Mouse (Mus musculus): ENCODE measurements around the gene Zfp655. TPM values are rescaled to one million over a fixed set of nuclear protein-coding genes. Genes with fewer than 3 reads are reported as not detected.
"Not testable (repeated sequence)": the region's sequence is repeated elsewhere in the genome, so short reads cannot be mapped to it uniquely, and the experiment has no call there.

The Zfp655 gene
- polyA plus RNA-seq, 1 experiment from 2014 or later: 19.1 TPM

- Histone ChIP-seq H3K4me1 (replicated peaks; ENCODE audit: control insufficient read depth, insufficient read depth) (peaks cover 4% of the 10 kb centered on the region; the same call in 1 of the 2 replicates), H3K9me3 (ENCODE audit: control insufficient read depth, low read length) (no peaks in the 10 kb centered on the region), H3K27ac (replicated peaks) (peak overlapping the region; percentile 53; the same call in 1 of the 2 replicates), H3K9ac (ENCODE audit: low read length) (peak overlapping the region; percentile 61), H3K27me3 (ENCODE audit: control insufficient read depth, insufficient read depth, low read length) (no peaks in the 10 kb centered on the region), H3K4me3 (ENCODE audit: low read depth, low read length) (peak overlapping the region; percentile 62), H3K4me2 (replicated peaks; ENCODE audit: low read depth) (peak overlapping the region; percentile 56), H3K36me3 (ENCODE audit: control insufficient read depth, insufficient read depth, low read length) (no peaks in the 10 kb centered on the region)
- ATAC-seq (ENCODE audit: low FRiP score, low TSS enrichment) (no peak), DNase-seq (ENCODE audit: low spot score) (no peak)
- TF ChIP-seq EP300 (optimal IDR thresholded peaks at IDR 0.05) (no peak), CTCF (IDR thresholded peaks at IDR 0.05; ENCODE audit: low read depth) (no peak)
- 10% methylated on average over 9 of the region's 9 CpGs for WGBS
These were observed 26.5 kb upstream of the Zfp655 start for GRCm38 (mm10) chr5:145205041-145205440.

- no peak overlapping the region for H3K4me2 ChIP-seq (replicated peaks; ENCODE audit: low read depth)
- H3K9me3 ChIP-seq (ENCODE audit: control insufficient read depth, low read length): no peaks in the 10 kb centered on the region
- no peak overlapping the region for H3K9ac ChIP-seq (ENCODE audit: low read length)
- ATAC-seq (ENCODE audit: low FRiP score, low TSS enrichment) (no peak), DNase-seq (ENCODE audit: low spot score) (no peak)
- TF ChIP-seq EP300 (optimal IDR thresholded peaks at IDR 0.05) (no peak), CTCF (IDR thresholded peaks at IDR 0.05; ENCODE audit: low read depth) (no peak)
- 96% methylated on average over 6 of the region's 6 CpGs for WGBS
- H3K4me3 ChIP-seq (ENCODE audit: low read depth, low read length): no peak overlapping the region
- peaks cover 4% of the 10 kb centered on the region; the same call in 1 of the 2 replicates for H3K4me1 ChIP-seq (replicated peaks; ENCODE audit: control insufficient read depth, insufficient read depth)
- H3K27ac ChIP-seq (replicated peaks): no peak overlapping the region
- H3K27me3 ChIP-seq (ENCODE audit: control insufficient read depth, insufficient read depth, low read length): no peaks in the 10 kb centered on the region
- H3K36me3 ChIP-seq (ENCODE audit: control insufficient read depth, insufficient read depth, low read length): peaks cover 4% of the 10 kb centered on the region
These were observed 24.1 kb upstream of the Zfp655 start for GRCm38 (mm10) chr5:145207385-145207784.

- TF ChIP-seq EP300 (optimal IDR thresholded peaks at IDR 0.05) (no peak), CTCF (IDR thresholded peaks at IDR 0.05; ENCODE audit: low read depth) (no peak)
- Histone ChIP-seq H3K36me3 (ENCODE audit: control insufficient read depth, insufficient read depth, low read length) (peaks cover 6% of the 10 kb centered on the region), H3K27me3 (ENCODE audit: control insufficient read depth, insufficient read depth, low read length) (no peaks in the 10 kb centered on the region), H3K4me1 (replicated peaks; ENCODE audit: control insufficient read depth, insufficient read depth) (peaks cover 4% of the 10 kb centered on the region; the same call in 1 of the 2 replicates), H3K9me3 (ENCODE audit: control insufficient read depth, low read length) (no peaks in the 10 kb centered on the region), H3K4me3 (ENCODE audit: low read depth, low read length) (no peak overlapping the region), H3K4me2 (replicated peaks; ENCODE audit: low read depth) (no peak overlapping the region), H3K9ac (ENCODE audit: low read length) (no peak overlapping the region), H3K27ac (replicated peaks) (no peak overlapping the region)
- no peak for DNase-seq (ENCODE audit: low spot score)
- ATAC-seq (ENCODE audit: low FRiP score, low TSS enrichment): no peak
- WGBS: 83% methylated on average over 5 of the region's 6 CpGs
These were observed 23.6 kb upstream of the Zfp655 start for GRCm38 (mm10) chr5:145207954-145208353.

GRCm38 (mm10) chr5:145208391-145208790 is 23.1 kb upstream of the Zfp655 start:
- not testable (repeated sequence) for ATAC-seq (ENCODE audit: low FRiP score, low TSS enrichment)
- WGBS: 48% methylated on average over 11 of the region's 11 CpGs

GRCm38 (mm10) chr5:145211340-145211739 is 20.2 kb upstream of the Zfp655 start:
- no peak for ATAC-seq (ENCODE audit: low FRiP score, low TSS enrichment)
- 93% methylated on average over 4 of the region's 4 CpGs for WGBS
- peaks cover 6% of the 10 kb centered on the region for H3K36me3 ChIP-seq (ENCODE audit: control insufficient read depth, insufficient read depth, low read length)

More at GRCm38 (mm10) chr5:145208391-145208790, 23.1 kb upstream of the Zfp655 start:
- H3K9me3 ChIP-seq (ENCODE audit: control insufficient read depth, low read length); H3K4me3 ChIP-seq (ENCODE audit: low read depth, low read length); H3K27ac ChIP-seq (replicated peaks); H3K4me1 ChIP-seq (replicated peaks; ENCODE audit: control insufficient read depth, insufficient read depth); H3K9ac ChIP-seq (ENCODE audit: low read length); H3K4me2 ChIP-seq (replicated peaks; ENCODE audit: low read depth); H3K27me3 ChIP-seq (ENCODE audit: control insufficient read depth, insufficient read depth, low read length); H3K36me3 ChIP-seq (ENCODE audit: control insufficient read depth, insufficient read depth, low read length): not testable (repeated sequence)
- DNase-seq (ENCODE audit: low spot score): peak; percentile 37

GRCm38 (mm10) chr5:145212216-145212615 is 19.3 kb upstream of the Zfp655 start:
- Histone ChIP-seq H3K4me3 (ENCODE audit: low read depth, low read length) (no peak overlapping the region), H3K4me1 (replicated peaks; ENCODE audit: control insufficient read depth, insufficient read depth) (no peaks in the 10 kb centered on the region), H3K36me3 (ENCODE audit: control insufficient read depth, insufficient read depth, low read length) (peaks cover 6% of the 10 kb centered on the region), H3K9ac (ENCODE audit: low read length) (no peak overlapping the region), H3K27ac (replicated peaks) (no peak overlapping the region), H3K27me3 (ENCODE audit: control insufficient read depth, insufficient read depth, low read length) (no peaks in the 10 kb centered on the region), H3K9me3 (ENCODE audit: control insufficient read depth, low read length) (no peaks in the 10 kb centered on the region), H3K4me2 (replicated peaks; ENCODE audit: low read depth) (no peak overlapping the region)
- no peak for DNase-seq (ENCODE audit: low spot score)
- ATAC-seq (ENCODE audit: low FRiP score, low TSS enrichment): no peak
- TF ChIP-seq EP300 (optimal IDR thresholded peaks at IDR 0.05): no peak
- TF ChIP-seq CTCF (IDR thresholded peaks at IDR 0.05; ENCODE audit: low read depth): no peak
- WGBS: 93% methylated on average over 4 of the region's 4 CpGs

More at GRCm38 (mm10) chr5:145211340-145211739, 20.2 kb upstream of the Zfp655 start:
- no peak overlapping the region for H3K4me3 ChIP-seq (ENCODE audit: low read depth, low read length)
- H3K4me1 ChIP-seq (replicated peaks; ENCODE audit: control insufficient read depth, insufficient read depth): no peaks in the 10 kb centered on the region
- DNase-seq (ENCODE audit: low spot score): no peak
- no peaks in the 10 kb centered on the region for H3K9me3 ChIP-seq (ENCODE audit: control insufficient read depth, low read length)
- H3K27ac ChIP-seq (replicated peaks): no peak overlapping the region
- H3K9ac ChIP-seq (ENCODE audit: low read length): no peak overlapping the region
- TF ChIP-seq CTCF (IDR thresholded peaks at IDR 0.05; ENCODE audit: low read depth) (no peak), EP300 (optimal IDR thresholded peaks at IDR 0.05) (no peak)
- H3K27me3 ChIP-seq (ENCODE audit: control insufficient read depth, insufficient read depth, low read length): no peaks in the 10 kb centered on the region
- no peak overlapping the region for H3K4me2 ChIP-seq (replicated peaks; ENCODE audit: low read depth)

All from stomach, postnatal 0 days (tissue).